Mouse (Mus musculus) R1 (cell line): ENCODE measurements around the gene Hist2h2aa1.
A peak's percentile ranks its signal among the peaks of the same experiment; 100 is the strongest.
"Not testable (repeated sequence)": the region's sequence is repeated elsewhere in the genome, so short reads cannot be mapped to it uniquely, and the experiment has no call there.

Source experiments
- DNase-seq: peaks from one replicate; pipeline ENCODE4 v3.0.0-alpha.2; 2018; ENCODE audit warnings: low read depth, low spot score

Hist2h2aa1 gene

GRCm38 (mm10) chr3:96245003-96245886 is at the start of gene Hist2h2aa1:
Hist2h2aa1 (plus strand) TSS chr3:96245497.
- peak; percentile 73 for DNase-seq

- no peak for DNase-seq
Observed at GRCm38 (mm10) chr3:96195616-96196313, 49.5 kb upstream of the Hist2h2aa1 start.

GRCm38 (mm10) chr3:96196437-96197128 is 48.7 kb upstream of the Hist2h2aa1 start:
- DNase-seq: peak; percentile 44

GRCm38 (mm10) chr3:96197129-96197749 is 48.1 kb upstream of the Hist2h2aa1 start:
- DNase-seq: peak; percentile 94

GRCm38 (mm10) chr3:96198181-96198580 is 47.1 kb upstream of the Hist2h2aa1 start:
- peak; percentile 72 for DNase-seq

- DNase-seq: not testable (repeated sequence)
Observed at GRCm38 (mm10) chr3:96198601-96199251, 46.6 kb upstream of the Hist2h2aa1 start.

GRCm38 (mm10) chr3:96199731-96200130 is 45.6 kb upstream of the Hist2h2aa1 start:
- DNase-seq: no peak

- no peak for DNase-seq
Observed at GRCm38 (mm10) chr3:96207819-96208218, 37.5 kb upstream of the Hist2h2aa1 start.

- DNase-seq: peak; percentile 43
Observed at GRCm38 (mm10) chr3:96209242-96209641, 36.1 kb upstream of the Hist2h2aa1 start.

GRCm38 (mm10) chr3:96219191-96219641 is 26.1 kb upstream of the Hist2h2aa1 start:
- DNase-seq: peak; percentile 65

GRCm38 (mm10) chr3:96219661-96220130 is 25.6 kb upstream of the Hist2h2aa1 start, which contains the start of the genes Bola1 and Hist2h2ab:
Bola1 (minus strand) TSS chr3:96219709.
Hist2h2ab (plus strand) TSS chr3:96219865.
- peak; percentile 94 for DNase-seq

GRCm38 (mm10) chr3:96220131-96220764 is 25.0 kb upstream of the Hist2h2aa1 start:
- DNase-seq: peak; percentile 80

- peak; percentile 97 for DNase-seq
Observed at GRCm38 (mm10) chr3:96220765-96221639, 24.3 kb upstream of the Hist2h2aa1 start, which contains the start of the genes Hist2h2ac and Hist2h2be. Hist2h2ac (minus strand) TSS chr3:96220880. Hist2h2be (plus strand) TSS chr3:96221119.

GRCm38 (mm10) chr3:96221640-96222038 is 23.7 kb upstream of the Hist2h2aa1 start:
- no peak for DNase-seq

- DNase-seq: no peak
Observed at GRCm38 (mm10) chr3:96222774-96223173, 22.5 kb upstream of the Hist2h2aa1 start.

GRCm38 (mm10) chr3:96225421-96225820 is 19.9 kb upstream of the Hist2h2aa1 start:
- DNase-seq: no peak

- peak; percentile 77 for DNase-seq
Observed at GRCm38 (mm10) chr3:96226695-96227648, 18.3 kb upstream of the Hist2h2aa1 start.

GRCm38 (mm10) chr3:96228828-96229227 is 16.5 kb upstream of the Hist2h2aa1 start:
- no peak for DNase-seq
